Mouse (Mus musculus): ENCODE data around the gene Zfp771.

Gene Zfp771

DNA sequence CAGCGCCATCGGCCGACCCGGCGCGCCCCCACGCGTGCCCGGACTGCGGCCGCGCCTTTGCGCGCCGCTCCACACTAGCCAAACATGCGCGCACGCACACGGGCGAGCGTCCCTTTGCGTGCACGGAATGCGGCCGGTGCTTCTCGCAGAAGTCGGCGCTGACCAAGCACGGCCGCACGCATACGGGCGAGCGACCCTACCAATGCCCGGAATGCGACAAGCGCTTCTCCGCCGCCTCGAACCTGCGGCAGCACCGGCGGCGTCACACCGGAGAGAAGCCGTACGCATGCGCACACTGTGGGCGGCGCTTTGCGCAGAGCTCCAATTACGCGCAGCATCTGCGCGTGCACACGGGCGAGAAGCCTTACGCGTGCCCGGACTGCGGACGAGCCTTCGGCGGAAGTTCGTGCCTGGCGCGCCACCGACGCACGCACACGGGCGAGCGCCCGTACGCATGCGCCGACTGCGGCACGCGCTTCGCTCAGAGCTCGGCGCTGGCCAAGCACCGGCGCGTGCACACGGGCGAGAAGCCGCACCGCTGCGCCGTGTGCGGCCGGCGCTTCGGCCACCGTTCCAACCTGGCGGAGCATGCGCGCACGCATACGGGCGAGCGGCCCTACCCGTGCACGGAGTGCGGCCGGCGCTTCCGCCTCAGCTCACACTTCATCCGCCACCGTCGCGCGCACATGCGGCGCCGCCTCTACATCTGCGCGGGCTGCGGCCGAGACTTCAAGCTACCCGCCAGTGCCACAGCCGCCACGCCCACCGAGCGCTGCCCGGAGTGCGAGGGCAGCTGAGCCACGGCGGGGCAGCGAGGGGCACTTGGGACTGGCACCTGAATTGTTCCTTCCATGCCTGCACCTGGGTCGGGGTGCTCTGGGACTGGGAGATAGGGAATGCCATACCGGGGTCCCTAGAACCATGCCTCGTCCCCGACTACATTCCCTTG lies 10.0 kb downstream of the Zfp771 start:
- peak; percentile 92 for DNase-seq

DNA sequence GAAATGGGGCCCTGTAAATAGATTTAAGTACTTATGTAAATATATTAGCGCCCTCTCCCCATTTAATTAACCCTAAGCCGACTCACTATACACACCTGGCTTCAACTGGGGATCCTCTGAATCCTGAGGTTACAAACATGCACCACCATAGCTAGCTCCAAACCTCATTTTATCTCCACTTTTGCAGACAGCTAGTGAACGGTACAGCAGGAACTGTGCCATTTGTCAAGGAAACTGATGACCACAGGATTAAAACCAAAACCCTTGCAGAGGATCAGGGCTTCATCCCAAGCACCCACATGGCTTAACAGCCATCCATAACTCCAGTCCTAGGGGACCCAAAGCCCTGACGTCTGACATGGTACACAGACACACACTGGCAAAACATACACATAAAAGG lies 10.9 kb downstream of the Zfp771 start:
- DNase-seq = no peak

DNA sequence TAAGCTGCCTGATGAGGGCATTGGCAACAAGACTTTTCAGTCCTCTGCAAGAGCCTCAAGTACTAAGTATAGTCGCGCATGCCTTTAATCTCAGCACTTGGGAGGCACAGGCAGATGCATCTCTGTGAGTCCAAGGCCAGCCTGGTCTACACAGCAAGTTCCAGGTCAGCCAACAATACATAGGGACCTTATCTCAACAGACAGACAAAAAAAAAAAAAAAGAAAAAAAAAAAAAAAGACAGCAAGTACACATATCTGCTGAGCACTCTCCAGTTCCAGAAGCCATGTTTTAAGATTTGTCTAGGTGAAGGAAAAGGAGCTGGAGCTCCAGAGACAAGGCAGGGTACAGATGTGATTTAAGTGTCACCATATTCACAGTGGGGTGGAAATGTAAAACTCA lies 11.9 kb downstream of the Zfp771 start:
- DNase-seq = no peak

DNA sequence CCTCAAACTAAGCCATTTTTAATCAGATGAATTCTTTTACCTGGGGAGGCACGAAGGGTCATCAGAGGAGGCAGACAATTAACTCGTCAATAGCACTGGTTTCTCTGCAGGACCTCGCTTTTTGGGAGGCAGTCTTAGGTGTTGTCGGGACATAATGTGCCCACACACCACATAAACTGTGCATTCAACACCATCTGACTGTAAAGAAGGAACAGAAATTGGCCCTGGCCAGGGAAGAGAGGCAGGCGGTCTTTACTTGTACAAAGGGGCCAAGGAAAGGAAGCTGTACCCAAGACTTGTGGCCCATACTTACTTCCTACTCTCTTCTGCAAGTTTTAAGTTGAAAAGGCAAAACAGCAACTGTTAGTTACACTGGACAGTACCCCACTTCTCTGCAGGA lies 12.4 kb downstream of the Zfp771 start:
- no peak for DNase-seq

DNA sequence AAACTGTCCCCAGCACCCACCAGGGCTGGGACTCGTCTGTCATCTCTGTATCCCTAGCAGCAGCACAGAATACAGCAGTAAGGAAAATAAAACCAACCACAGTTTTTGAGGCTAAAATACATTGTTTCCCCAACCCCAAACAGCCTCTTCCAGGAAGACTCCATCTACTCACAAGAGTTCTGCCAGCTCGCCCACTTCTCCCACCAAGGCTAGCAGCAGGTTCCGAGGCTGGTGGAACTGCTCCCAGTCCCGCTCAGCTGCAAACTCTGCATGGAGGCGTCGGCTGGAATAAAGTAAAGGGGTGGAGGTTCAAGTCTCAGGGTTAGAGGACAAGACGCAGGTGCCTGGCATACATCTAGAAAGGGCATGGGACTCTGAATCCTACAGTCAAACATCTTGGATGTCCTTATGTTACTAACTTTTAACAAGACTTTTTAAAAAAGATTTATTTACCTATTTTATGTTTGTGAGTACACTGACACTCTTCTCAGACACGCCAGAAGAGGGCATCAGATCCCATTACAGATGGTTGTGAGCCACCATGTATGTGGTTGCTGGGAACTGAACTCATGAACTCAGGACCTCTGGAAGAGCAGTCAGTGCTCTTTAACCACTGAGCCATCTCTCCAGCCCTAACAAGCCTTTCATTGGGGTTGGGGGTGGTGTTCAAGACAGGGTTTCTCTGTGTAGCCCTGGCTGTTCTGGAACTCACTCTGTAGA lies 15.3 kb downstream of the Zfp771 start:
- DNase-seq = no peak

DNA sequence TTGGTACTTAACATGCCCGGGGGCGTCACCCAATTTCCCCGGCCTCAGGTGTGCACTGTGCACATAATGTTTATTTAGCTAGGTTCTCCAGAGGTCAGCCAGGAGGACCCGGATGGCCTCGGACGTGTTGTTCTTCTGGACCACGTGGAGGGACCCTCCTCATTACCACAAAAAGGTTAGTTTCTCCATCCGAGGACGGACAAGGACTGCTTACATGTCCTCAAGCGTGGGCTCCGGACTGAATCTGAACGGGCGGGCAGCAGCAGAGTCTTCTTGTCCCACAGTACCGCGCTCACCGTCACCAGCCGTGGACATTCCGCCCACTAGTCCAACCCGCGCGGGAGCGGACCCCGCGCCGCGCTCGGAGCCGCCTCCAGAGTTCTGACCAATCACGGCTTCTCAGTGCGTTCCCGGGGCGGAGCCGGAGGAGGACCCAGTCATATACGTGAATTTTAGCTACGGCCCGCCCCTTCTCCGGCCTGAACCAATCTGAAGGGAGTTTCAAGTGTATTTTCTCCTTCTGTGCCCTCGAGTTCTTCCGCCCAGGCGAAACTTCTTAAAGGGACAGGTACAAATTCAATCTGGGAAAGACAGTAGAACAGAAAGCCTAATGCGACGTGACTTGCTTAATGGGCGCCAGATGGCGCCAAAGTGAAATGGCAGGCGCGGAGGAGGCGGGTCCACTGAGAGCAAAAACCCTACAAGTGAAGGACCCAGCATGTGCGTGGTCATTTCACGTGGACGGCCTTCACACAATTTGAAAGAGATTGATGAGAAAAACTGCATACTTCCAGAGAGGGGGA lies 16.4 kb downstream of the Zfp771 start, which contains the start of gene Dctpp1:
Gene Dctpp1, minus strand, starts transcription at position 401 of the 803 bp plus-strand sequence.
- DNase-seq = peak; percentile 98

DNA sequence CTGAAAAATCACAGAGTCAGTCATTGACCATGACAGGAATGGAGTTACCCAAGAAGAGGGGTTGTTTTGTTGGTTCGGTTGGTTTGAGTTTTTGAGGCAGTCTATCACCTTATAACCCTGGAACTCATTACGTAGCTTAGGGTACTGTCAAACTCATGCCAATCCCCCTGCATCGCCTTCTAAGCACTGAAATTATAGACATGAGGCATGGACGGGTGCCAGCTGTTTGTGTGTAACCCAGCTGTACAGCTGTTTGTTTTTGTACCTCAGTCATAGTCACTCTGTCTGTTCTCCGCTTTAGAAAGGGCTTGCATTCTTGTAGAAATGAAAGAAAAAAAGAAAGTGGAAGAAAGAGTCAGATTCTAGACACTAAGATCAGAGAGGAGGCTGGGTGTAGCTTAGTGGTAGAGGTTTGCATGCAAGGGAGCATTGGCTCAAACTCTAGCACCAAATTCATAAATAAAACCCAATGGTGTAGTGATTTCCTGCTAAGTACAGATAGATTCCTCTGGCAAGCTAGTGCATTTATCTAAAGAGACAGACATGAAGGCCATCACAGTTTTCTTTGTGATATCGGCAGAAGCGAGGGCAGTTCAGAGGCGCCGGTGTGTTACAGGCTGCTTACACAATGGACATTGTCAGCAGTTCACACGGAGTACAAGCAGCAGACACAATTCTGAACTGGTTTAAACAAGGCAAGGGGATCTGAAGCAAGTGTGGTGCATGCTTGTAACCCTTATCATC lies 18.3 kb downstream of the Zfp771 start:
- DNase-seq = no peak

DNA sequence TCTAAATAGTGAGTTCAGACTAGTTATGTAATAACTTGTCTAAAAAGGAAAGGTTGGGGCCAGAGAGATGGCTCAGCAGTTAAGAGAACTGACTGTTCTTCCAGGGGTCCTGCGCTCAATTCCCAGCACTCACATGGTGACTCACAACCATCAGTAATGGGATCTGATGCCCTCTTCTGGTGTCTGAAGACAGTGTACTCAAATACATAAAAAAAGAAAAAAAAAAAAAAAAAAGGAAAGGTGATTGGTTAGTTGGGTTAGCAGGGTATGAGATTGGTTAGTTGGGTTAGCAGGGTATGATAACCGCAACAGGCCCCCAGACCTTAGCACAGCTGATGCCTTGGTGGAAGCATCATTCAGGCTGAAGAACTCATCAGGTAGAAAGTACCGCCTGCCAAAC lies 19.5 kb downstream of the Zfp771 start:
- no peak for DNase-seq

DNA sequence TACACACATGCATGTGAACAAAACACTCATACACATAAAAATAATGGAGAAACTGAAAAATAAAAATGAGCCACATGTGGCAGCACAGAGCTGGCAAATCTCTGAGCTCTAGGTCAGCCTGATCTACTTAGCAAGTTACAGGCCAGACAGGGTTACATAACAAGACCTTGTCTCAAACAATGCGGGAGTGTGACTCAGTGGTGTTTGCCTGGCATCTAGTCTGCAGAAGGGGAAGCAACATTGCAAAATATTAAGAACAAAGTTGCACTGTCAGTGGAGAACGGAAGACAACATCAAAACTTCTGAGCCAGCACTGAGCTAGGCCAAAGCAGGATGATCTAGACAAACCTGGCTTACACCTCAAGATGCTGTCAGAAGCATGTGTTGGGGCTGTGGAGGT lies 26.2 kb downstream of the Zfp771 start:
- no peak for DNase-seq

DNA sequence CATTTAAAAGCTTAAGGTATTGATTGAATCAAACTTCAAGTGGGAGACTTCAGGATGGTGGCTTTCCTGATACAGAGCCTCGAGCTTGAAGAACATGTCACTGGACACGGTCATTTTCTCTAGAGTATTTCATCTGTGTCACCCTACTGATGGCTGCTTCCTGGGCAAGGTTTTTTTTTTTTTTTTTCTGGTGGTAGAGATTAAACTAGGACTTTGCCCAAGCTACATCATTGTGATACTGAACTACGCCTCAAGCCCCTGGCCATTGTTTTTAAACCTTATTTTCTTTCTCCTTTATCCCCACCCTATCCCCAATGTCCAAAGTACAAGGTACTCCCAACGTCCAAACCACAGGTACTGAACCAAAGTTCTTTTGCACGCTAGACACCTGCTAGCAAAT lies 26.6 kb downstream of the Zfp771 start:
- DNase-seq = no peak

DNA sequence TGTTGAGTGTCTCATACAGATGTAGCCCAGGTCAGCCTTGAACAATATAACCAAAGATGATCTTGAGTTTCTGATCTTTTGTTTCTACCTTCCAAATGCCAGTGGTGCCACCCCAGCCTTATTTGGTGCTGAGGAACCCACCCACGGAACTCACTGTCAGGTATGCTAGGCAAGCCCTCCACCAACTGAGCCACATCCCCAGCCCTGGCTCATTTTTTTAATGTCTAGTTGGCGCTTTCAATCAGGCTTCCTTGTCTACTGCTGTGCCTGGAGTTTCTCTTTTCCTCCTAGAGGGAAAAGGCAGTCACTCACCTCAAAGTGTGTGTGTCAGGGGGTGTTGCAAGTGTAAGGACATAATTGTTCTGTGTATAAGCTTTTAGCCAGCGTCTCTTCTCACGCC lies 27.0 kb downstream of the Zfp771 start:
- no peak for DNase-seq

DNA sequence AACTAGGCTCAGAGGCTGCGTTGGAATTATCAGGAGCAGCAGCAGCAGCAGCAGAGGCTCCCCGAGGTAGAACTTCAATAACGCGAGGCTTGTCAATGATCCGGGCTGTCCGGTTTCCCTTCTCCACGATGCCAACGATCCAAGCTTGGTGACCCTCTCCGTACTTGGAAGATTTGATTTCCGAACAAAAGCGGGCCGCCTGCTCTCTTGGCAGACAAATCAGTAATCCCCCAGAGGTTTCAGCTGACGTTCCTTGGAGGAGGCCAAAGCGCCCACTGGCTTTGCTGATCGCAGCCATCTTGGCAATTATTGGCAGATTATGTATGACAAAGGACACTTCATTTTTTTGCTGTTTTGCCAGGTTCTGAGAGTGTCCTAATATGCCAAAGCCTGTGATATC lies 28.5 kb downstream of the Zfp771 start:
- no peak for DNase-seq

DNA sequence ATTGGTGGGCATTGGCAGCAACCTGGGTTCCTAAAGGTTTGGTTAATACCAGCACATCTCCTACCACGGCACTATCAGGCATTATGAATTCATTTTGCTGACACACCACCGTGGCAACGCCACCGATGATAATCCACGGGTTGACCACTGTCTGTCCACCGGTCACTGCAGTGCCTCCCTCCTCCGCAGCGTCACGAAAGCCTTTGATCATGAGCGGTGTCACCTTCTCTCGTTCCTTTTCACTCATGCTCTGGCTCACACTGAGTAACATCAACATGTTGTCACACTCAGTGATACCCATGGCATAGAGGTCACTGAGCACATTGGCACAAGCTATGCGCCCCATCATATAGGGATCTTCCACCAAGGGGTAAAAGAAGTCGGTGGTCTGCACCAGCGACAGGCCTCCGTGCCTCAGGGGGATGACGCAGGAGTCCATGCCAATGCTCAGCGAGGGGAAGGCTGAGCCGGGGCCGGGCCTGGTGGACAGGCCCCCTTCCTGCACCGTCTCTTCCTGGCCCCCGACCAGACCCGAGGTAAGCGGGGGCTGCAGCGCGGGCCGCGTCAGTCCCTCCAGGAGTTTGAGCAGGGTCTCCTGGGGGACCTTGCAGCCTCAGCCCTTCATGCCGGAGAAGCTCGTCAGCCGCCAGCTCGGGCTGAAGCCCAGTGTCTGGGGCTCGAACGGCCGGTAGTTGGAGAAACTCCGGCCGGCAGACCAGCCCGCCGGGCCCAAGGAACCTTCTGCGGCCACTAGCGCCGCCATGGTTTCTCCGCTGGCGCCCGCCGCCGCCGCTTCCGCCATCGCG lies 29.2 kb downstream of the Zfp771 start:
- DNase-seq = peak; percentile 37

DNA sequence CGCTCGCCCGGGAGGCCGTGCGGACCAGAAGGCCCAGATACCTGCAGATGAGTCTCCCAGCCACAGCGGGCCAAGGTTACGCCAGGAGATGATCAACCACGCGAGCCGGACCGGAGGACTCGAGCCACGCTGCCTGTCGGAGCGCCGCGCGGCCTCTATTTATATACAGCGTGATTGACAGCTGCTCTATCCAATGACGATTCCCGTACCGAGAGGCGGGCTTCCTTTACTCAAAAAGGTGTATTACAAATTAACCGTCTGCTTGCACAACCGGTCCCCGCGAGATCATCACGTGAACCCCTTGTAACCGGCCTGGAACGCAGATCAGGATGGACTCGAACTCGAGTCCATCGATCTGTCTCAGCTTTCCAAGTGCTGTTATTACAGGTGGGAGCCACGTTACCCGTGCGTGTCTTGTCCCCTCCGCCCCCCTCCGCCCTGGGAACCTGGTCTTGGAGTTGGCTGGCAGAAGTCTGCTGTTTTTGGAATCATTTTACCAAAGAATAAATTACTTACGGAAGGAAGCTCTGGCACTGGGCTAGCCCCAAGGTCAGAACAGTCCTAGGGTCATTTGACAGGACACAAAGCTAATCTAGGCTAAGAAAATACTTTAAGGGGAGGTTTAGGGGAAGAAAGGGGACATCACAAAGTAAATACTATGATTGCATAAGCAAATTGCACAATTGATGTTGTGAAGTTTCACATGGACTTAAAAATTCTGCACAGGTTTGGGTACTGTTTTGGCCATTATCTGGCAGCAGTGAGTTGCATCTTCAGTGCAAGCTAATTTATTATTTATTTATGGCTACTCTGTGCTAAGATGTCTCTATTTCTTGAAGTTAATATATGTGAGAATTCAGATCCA lies 30.1 kb downstream of the Zfp771 start, which contains the start of gene Sephs2:
Gene Sephs2, minus strand, starts transcription at position 131 of the 865 bp plus-strand sequence.
- DNase-seq = peak; percentile 99

DNA sequence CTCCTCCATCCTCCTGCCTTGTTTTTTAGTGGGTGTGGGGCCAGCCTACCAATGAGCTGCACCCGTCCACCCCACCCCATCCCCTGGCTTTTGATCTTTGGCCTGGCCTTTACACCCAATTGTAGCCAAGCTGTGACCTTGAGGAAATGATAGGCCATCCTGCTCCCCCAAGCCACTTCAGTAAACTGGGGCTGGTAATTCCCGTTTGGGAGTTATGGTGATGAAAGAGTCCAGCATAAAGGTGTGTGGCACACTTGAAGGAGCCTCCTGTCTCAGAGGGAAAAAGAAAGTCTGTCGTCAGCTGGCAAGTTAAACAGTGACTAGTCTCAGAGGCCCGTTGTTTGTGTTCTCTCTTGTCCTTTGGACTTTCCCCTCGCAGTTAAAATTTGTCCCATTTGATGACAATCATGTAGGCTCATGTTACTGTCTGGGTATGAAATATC lies 32.5 kb downstream of the Zfp771 start:
- DNase-seq = peak; percentile 75

DNA sequence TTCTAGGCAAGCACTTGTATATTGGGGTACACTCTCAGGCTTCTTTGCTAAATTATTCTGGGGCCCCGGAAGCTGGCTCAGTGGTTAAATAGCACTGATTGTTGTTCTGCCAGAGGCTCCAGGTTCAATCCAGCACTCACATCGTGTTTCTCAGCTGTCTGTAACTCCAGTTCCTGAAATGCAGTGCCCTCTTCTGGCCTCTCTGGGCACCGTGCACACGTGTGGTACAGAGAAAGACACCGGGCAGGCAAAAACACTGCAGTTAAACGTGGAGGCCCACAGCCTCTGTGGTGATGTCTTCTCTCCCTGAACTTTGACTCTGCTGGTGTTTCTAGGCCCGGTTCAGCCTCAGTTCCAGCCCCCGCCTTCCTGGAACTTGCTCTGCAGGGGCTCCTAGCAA lies 34.2 kb downstream of the Zfp771 start:
- peak; percentile 59 for DNase-seq

DNA sequence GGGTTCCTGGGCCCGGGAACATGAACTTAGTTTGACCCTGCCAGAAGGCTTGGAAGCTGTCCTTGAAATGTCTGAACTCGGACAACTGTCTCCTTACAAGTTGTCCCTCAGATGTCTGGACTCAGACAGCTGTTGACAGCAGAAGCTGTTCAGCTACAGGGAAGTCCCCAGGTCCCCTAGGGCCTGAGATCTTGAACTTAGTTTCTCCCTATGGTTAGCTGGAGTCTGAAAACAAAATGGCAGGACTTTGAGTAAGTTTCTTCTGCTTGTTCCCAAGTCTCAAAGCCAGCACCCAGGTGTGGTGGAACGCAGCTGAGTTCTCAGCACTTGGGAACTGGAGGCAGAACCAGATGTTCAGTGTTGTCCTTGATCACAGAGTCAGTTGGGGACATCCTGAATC lies 36.0 kb downstream of the Zfp771 start:
- DNase-seq = no peak

DNA sequence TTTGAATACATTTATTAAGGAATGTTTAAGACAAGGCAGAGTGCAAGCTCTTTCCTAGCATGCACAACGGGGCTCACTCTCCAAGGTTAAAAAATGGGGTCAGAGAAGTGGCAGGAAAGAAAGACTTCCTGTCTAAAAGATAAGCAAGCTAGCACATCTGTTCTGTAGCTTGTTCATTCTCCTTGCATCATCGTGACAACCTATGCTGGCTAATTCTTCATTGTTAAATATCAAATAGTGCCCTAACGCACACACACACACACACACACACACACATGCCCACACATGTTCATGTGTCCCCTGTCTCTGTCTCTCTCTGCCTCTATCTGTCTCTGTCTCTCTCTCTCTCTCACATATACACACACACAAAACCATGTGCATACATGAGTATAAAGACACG lies 37.0 kb downstream of the Zfp771 start:
- no peak for DNase-seq

DNA sequence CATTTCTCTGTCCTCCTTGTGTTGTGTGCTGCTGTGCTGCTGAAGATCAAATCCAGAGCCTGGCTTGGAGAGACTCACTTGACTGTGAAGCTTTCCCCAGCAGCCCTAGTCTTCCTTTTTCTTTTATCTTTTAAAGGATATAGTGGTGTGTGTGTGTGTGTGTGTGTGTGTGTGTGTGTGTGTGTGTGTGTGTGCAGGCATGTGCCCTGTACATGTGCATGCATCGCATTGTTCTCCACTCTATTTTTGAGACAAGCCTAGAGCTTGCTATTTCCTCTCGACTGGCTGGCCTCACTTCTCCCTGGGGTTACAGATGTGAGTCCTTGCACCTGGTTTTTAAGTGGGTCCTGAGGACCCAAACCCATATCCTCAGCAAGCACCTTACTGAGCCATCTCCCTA lies 38.1 kb downstream of the Zfp771 start:
- DNase-seq = no peak

DNA sequence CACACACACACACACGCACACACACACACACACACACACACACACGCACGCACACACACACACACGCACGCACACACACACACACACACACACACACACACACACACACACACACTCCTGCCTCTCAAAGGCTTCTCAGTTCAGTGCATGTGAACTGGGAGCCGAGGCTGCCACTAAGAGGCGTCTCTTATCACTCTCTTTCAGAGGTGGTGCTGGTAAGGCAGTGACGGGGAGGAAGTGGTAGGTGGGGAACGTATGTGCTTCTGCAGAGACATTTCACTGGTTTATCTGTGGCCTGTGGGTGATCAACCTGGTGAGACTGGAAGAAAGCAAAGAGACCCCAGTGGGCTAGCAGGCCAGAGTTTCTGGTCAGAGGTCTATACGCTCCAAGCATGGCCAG lies 41.1 kb downstream of the Zfp771 start:
- no peak for DNase-seq
